Mouse (Mus musculus) olfactory bulb, adult 2 months (tissue): ENCODE measurements around the gene Ccnd3. TPM values are rescaled to one million over a fixed set of nuclear protein-coding genes. Genes with fewer than 3 reads are reported as not detected.

Experiments used
- H3K27ac ChIP-seq: fragments of 200-500 bp; 2 replicates; pipeline ENCODE4 v1.5.1; 2012; ENCODE audit warnings: low read depth, low read length; ENCODE audit not compliant: insufficient read depth
- H3K4me1 ChIP-seq: fragments of 200-500 bp; 2 replicates; pipeline ENCODE4 v1.6.1; 2012; ENCODE audit warnings: low read length; ENCODE audit not compliant: control insufficient read depth, insufficient read depth
- H3K4me3 ChIP-seq: fragments of 200-500 bp; 2 replicates; pipeline ENCODE4 v1.5.1; 2012; ENCODE audit warnings: mild to moderate bottlenecking, low read depth, low read length, moderate library complexity; ENCODE audit not compliant: insufficient read depth
- CTCF ChIP-seq: fragments of 200-500 bp; IDR thresholded peaks from 2 replicates; pipeline ENCODE4 v1.5.1; 2012; ENCODE audit warnings: low read depth, mild to moderate bottlenecking, low read length, moderate library complexity; ENCODE audit not compliant: insufficient read depth
- POLR2A ChIP-seq: fragments of 200-500 bp; IDR thresholded peaks from 2 replicates; pipeline ENCODE4 v1.6.1; 2012; ENCODE audit warnings: mild to moderate bottlenecking, low read depth, low read length, moderate library complexity; ENCODE audit not compliant: insufficient read depth
- WGBS: fragments of 180-500 bp; shearing (Covaris S2); methylation state at CpG from one replicate; pipeline ENCODE4 v1.1.7; 2018; 5-methylcytosine and 5-hydroxymethylcytosine counted together
- polyA plus RNA-seq: library from polyadenylated mRNA; stranded (reverse); fragments of >200 nt; gene quantifications from 2 replicates; pipeline ENCODE4 v1.2.4, GENCODE M21; 2012; ENCODE audit warnings: low replicate concordance; ENCODE audit not compliant: missing spikeins, insufficient read depth, insufficient read length

The Ccnd3 gene
- polyA plus RNA-seq, 1 experiment = 423 TPM

DNA sequence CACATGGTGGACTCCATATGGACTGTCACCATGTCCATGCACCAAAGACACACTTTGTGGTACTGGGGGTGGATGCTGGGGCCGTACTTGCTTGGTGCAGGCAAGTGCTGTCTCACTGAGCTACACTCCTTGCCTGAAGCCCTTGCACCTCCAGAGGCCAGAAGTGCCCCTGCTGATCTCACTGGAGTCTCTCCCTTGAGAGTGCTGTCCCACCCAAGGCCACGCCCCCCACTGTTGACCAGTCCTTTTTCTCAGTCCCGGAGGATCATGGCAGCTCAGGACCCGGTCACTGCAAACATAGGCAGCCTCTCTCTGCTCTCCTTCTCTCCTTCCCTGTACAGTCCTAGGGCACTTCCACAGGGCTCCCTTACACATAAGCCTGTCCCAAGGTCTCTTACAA, 30.6 kb upstream of the Ccnd3 start:
- Histone ChIP-seq H3K4me1 (peaks cover 5% of the 10 kb centered on the region; the same call in 1 of the 2 replicates), H3K27ac (no peak overlapping the region), H3K4me3 (no peak overlapping the region)
- WGBS = 88% methylated on average over 4 of the region's 4 CpGs
- TF ChIP-seq POLR2A (no peak), CTCF (no peak)

DNA sequence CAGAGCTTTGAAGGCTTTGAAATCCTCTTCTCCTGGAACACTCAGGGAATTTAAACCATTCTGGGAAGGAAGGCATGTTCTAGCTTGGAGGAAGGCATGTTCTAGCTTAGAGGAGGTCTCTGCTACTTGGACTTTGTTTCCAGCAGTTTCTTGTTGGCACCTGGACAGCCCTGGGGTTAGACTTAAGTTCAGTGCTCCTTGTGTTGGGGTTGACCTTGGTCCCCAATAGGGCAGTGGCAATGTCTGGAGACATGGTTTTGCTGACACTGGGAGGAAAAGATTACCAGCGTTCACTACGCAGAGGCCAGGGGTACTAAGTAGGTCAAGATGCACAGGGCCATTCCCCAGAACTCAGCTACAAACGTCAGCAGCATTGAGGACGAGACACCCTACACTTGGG, 29.7 kb upstream of the Ccnd3 start:
- H3K4me3 ChIP-seq = no peak overlapping the region
- TF ChIP-seq CTCF = no peak
- WGBS = 91% methylated on average over 4 of the region's 4 CpGs
- no peak overlapping the region for H3K27ac ChIP-seq
- H3K4me1 ChIP-seq = peaks cover 5% of the 10 kb centered on the region; the same call in 1 of the 2 replicates

GRCm38 (mm10) chr17:47475714-47476113, 29.1 kb upstream of the Ccnd3 start:
- 62% methylated on average over 3 of the region's 3 CpGs for WGBS
- Histone ChIP-seq H3K4me1 (peaks cover 5% of the 10 kb centered on the region; the same call in 1 of the 2 replicates), H3K27ac (no peak overlapping the region), H3K4me3 (no peak overlapping the region)
- no peak for TF ChIP-seq POLR2A
- no peak for TF ChIP-seq CTCF

- 80% methylated on average over 3 of the region's 3 CpGs for WGBS
- TF ChIP-seq POLR2A = no peak
- TF ChIP-seq CTCF = no peak
- H3K4me3 ChIP-seq = no peak overlapping the region
- H3K27ac ChIP-seq = no peak overlapping the region
- H3K4me1 ChIP-seq = peaks cover 12% of the 10 kb centered on the region
Observed at GRCm38 (mm10) chr17:47479887-47480286, 25.0 kb upstream of the Ccnd3 start.

DNA sequence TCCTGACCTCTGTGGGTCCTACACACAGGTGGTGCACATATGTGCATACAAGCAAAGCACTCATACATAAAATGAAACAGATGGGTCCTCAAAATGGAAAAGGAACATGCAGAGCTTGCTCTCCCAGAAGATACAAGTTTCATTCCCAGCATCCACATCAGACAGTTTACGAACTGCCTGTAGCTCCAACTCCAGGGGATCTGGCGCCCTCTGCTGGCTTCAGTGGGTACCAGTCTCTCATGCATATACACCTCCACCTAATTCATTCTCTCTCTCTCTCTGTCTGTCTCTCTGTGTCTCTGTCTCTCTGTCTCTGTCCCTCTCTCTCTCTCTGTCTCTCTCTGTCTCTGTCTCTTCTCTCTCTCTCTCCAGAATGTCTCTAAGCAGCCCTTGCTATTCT, 22.4 kb upstream of the Ccnd3 start:
- 38% methylated on average over 2 of the region's 2 CpGs for WGBS
- TF ChIP-seq POLR2A = no peak
- no peak for TF ChIP-seq CTCF
- Histone ChIP-seq H3K4me3 (no peak overlapping the region), H3K27ac (no peak overlapping the region), H3K4me1 (peaks cover 16% of the 10 kb centered on the region)

DNA sequence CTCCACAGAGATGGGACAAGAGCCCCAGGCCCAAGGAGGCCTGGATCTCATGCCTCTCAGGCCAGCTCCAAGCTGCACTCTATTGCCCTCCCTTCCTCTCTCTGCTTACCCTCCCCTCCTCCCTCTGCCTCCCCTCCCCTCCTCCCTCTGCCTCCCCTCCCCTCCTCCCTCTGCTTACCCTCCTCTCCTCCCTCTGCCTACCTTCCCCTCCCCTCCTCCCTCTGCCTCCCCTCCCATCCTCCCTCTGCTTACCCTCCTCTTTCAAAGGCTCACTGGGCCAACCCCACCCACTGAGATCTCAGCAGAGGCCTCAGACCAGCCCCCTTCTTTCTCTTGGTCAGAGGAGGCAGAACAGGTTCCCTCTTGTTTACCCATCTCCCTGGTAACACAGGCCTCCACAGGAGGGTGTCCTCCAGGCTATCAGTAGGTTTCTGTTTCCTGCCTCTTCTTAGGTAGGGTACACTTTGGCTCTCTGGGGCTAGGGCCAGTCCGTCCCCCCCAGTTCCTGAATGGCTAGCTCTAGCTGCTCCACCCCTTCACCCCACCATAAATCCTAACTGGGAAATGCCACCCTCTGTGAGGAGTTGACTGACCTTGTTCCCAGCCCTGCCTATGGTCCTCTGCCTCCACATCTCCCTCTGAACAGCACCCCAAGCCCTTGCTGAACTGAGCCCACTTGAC, 20.5 kb upstream of the Ccnd3 start:
- Histone ChIP-seq H3K27ac (no peak overlapping the region), H3K4me1 (peaks cover 16% of the 10 kb centered on the region), H3K4me3 (no peak overlapping the region)
- 44% methylated on average over 1 of the region's 1 CpGs for WGBS
- TF ChIP-seq POLR2A (no peak), CTCF (no peak)

GRCm38 (mm10) chr17:47484993-47485392, 19.9 kb upstream of the Ccnd3 start:
- TF ChIP-seq CTCF (no peak), POLR2A (no peak)
- Histone ChIP-seq H3K4me3 (no peak overlapping the region), H3K27ac (no peak overlapping the region), H3K4me1 (peaks cover 16% of the 10 kb centered on the region)
- 4% methylated on average over 3 of the region's 3 CpGs for WGBS

DNA sequence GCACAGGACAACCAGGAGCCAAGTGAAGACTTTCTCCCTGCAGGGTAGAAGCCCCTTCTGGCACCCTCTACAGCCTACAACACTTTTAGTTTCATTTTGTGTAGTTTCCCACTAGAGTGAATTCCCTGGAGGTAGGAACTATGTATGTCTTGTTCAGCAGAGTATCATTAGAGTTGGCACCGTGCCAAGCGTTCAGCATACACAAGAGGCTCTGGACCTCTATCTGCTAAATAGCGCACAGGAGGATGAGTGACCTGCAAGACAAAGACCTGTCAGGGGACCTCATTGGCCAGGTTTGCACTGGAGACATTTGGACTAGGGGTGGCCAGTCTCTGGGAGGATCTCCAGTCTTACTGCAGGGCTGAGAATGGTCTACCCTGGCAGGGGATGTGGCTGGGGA, 19.1 kb upstream of the Ccnd3 start:
- H3K27ac ChIP-seq = no peak overlapping the region
- H3K4me3 ChIP-seq = no peak overlapping the region
- WGBS = 64% methylated on average over 3 of the region's 3 CpGs
- TF ChIP-seq CTCF (no peak), POLR2A (no peak)
- peaks cover 16% of the 10 kb centered on the region for H3K4me1 ChIP-seq

DNA sequence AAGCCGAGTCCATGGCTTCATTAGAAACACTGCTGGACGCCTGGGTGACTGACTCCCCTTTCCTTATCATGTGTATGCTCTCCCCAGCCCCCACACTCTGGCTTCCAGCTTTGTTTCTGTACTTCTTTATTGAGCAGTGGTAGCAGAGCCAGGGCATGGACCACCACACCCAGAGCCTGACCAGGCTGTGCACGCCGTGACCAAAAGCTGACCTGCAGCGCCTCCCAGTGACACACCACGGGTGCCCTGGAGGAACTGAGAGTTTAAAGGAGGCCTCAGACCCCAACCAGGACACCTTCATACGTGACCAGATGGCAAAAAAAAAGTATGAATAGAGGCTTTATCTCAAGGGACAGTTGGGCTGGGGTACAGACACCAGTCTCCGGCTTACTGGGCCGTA, 14.1 kb upstream of the Ccnd3 start:
- no peak overlapping the region for H3K4me3 ChIP-seq

More for the DNA sequence above, 14.1 kb upstream of the Ccnd3 start:
- WGBS = 83% methylated on average over 9 of the region's 9 CpGs
- TF ChIP-seq CTCF (no peak), POLR2A (no peak)
- Histone ChIP-seq H3K4me1 (no peaks in the 10 kb centered on the region), H3K27ac (no peak overlapping the region)
